Mouse (Mus musculus) heart, adult 18-20 months (tissue): ENCODE results near the gene Ccnl1. TPM values are rescaled to one million over a fixed set of nuclear protein-coding genes. Genes with fewer than 3 reads are reported as not detected.

Experiments
- DNase-seq, 2 experiments: peaks; one replicate each; pipeline ENCODE4 v3.0.0; 2021 to 2022; ENCODE audit warnings: mixed read lengths in 1 of 2
- long read RNA-seq, 2 experiments: library from polyadenylated mRNA; stranded (forward); transcript quantifications; one replicate each; pipeline ENCODE4 v2.0.0; 2021
- total RNA-seq, 2 experiments: library from RNA; stranded (reverse); gene quantifications; 2 replicates each; pipeline ENCODE4 v1.2.3; 2021

Gene Ccnl1
- total RNA-seq = 10 to 100 TPM; 14.7 to 20.8 TPM
- long read RNA-seq, experiment 1, partial matches to known transcripts = 0 of 5 reads
- long read RNA-seq, experiment 1, other reads (novel, unspliced or antisense) = 1 of 5 reads
- long read RNA-seq, experiment 2, partial matches to known transcripts = 1 of 2 reads
- long read RNA-seq, experiment 2, other reads (novel, unspliced or antisense) = 1 of 2 reads

- DNase-seq = peak; percentile 98
These were observed at the start of gene Ccnl1 for GRCm38 (mm10) chr3:65958102-65958839. Gene Ccnl1 (minus strand): TSS chr3:65958249.

GRCm38 (mm10) chr3:66004989-66005388 is 46.9 kb upstream of the Ccnl1 start:
- no peak for DNase-seq

GRCm38 (mm10) chr3:66004220-66004951 is 46.3 kb upstream of the Ccnl1 start:
- DNase-seq = no peak

- DNase-seq = no peak
These were observed 42.4 kb upstream of the Ccnl1 start for GRCm38 (mm10) chr3:66000400-66000799.

DNA sequence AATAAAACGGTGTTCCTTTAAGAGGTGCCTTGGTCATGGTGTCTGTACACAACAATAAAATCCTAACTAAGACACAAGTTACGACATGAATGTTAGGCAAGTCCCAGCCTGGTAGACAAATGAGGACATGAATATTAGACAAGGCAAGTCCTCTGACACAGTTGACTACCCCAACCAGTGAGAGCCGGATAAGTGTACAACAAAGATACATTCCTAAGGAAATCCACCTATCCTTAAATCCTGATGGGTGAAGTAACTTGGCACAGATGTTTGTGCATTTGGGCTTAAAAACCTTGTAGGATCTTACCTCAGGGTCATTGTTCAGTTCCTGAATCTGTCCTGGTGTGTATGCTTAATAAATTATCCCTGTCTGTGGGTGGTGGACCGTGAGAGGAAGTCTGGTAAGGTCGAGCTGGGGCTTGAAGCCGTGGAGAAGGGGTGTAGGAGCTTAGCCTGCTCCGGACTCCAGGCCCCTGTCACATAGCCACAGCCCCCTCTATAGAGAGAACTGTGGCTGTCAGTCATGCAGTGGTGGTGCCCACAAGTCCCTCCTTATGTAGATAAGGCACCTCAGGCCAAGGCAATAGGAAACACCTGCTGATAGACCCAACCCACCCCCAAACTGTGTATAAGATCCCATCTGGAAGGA is 39.4 kb upstream of the Ccnl1 start:
- no peak for DNase-seq

- peak in 1 of 2 experiments; percentile 16 for DNase-seq
These were observed 34.6 kb upstream of the Ccnl1 start for GRCm38 (mm10) chr3:65992395-65993340.

DNA sequence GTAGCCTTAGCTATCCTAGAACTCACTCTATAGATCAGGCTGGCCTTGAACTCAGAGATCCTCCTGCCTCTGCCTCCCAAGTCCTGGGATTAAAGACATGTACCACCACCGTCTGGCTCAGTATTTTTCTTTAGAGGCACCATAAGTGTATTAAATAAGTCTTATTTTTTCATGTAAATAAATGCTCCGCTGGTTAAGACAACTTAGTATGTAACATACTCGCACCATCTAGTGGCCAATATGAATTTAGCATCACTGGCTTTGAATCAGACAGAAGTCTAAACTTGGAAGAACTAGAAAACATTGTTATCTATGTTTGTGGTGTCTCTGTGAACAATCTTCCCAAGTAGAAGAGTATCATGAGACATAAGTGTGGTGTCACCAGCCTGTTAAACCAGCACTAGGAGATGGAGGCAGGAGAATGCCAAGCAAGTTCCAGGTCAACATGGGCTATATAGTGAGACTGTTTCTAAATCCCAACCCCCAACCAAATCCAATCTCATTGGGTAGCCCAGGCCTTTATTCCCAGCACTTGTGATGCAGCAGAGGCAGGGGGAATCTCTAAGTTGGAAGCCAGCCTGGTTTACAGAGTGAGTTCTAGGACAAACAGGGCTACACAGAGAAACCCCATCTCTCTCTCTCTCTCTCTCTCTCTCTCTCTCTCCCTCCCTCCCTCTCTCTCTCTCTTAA is 33.1 kb upstream of the Ccnl1 start:
- peak; percentile 53 to 77 for DNase-seq

DNA sequence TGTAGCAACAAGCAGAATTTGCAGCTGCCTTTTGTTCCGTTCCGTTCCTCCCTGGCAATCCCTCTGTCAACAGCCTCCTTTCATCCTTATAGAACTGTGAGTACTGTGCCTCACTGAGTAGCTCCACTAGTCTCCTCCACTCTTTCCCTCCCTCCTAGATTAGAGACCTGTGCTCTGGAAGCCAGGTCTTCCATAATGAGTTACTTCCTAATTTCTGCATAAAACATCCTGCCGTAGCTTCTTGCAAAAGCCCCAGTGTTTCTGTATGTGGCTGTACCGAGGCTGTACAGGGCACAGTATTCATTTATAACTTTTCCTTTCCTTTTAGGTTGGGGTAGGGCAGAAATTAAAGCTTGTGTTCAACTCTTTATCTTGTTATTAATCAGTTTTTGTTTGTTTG is 32.5 kb upstream of the Ccnl1 start:
- no peak for DNase-seq

DNA sequence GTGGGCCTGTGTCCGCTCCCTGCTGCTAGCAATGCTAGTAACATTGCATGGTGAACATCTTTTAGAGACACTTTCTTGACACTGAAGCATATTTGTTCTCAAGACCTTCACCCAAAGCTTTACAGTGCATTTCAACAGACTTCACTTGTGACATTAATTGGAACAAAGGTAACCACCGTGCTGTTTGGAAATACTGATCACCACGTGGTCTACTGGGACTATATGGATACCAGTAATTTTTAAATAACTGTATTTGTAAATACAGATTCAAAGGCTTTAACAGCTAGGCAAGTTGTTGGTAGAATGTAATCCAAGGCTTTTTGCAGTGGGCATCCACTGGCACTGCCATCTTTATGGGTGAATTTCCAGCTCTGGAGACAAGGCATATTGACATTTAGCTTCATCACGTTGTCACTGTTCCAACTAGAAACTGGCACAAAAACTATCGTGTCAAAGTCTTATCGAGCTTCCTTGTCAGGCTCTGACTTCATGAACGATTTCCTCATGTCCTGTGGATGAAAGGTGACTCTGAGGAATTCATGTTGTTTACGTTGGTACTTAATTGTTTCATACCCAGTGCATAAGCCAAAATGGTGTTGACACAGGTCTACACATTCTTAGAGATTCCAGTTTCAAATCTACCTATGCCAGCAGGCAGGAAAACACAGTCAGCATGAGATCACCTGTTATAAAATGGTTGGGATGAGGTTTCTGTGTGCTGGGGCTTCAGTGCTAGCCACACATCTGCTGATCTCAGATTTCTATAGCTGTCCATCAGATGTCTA is 30.9 kb upstream of the Ccnl1 start:
- DNase-seq = no peak

DNA sequence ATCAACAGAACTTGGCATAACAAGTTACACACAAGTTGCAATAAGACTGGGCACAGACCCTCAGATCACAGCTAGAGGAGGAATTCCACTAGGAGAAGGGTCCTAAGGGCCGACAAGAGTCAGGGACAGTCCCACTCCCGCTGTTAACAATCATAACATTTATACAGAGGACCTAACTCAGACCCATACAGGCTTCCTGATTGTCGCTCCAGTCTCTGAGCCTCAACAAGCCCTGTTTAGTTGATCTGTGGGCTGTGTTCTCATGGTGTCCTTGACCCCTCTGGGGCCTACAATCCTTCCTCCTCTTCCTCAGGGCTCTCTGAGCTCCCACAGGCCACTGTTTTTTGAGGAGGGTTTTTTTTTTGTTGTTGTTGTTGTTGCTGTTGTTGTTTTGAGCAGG is 18.2 kb upstream of the Ccnl1 start:
- DNase-seq = no peak

DNA sequence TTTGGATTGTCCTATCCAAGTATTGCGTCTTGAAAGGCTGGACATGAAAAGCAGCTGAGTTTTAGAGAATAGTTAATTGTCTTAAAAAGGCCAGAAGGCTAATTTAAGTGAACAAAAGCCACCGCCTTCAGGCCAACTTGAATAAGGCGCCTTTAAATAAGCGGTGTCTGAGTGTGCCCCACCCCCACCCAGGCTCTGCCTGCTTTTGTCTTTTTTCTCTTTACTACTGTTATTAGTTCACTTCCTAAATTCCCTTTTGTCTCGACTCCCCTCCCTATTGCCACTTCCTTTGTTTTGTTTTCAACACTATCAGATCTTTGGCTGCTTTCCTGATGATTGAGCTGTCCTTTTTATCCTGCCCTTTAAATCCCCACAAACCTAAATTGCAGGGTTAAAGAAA is 17.3 kb upstream of the Ccnl1 start:
- DNase-seq = peak; percentile 60 to 68

DNA sequence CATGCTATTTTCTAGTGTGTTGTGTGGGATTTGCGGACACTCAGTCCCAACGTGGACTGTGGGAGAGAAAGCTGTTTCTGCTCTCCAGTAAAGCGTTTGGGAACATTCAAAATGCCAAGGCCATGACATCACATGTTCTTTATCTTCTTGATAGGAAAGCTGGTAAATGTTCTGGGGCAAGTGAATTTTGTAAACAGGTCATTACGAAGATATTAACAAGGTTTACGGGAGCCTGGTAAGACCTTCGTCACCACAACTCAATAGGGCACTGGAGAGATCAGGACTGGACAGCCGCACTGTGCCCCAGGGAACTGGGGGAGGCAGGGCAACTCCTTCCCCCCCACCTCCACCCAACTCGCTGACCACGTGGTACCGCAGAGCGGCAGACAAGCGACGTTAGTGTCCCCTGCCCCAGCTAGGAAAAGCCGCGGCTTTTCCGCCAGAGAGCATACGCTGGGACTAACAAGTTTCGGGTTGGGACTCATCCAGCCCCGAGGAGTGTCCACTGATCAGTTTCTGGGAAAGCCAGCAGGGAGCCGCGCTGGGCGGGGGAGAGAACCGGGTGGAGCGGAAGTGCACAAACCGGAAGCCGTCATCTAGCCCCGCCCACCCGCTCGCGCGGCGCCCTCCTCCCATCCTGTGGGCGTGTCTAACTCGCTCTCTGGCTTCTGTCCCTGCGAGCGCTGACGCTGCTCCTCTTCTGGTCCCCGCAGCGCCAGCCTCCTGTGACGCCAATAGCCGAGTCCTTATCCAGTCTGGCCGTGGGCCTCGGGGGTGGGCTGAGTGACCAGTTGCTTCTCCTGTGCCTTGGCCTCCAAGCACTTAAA is 16.4 kb upstream of the Ccnl1 start:
- peak; percentile 99 for DNase-seq

- DNase-seq = no peak
These were observed 15.6 kb upstream of the Ccnl1 start for GRCm38 (mm10) chr3:65973501-65974231.

DNA sequence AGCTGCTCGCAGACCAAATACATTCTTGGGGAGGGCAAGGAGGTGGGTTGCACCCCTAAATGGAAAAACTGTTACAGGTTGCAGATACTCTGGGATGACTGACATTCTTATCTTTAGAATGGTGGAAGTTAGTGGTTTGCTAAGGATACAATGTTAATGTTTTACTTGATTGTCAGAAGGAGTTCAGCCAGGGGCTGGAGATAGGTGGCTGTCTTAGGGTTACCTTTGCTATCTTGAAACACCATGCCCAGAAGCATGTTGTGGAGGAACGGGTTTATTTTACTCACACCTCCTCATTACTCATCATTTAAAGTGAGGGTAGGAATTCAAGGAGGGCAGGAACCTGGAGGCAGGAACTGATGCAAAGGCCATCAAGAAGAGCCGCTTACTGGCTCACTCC is 11.1 kb upstream of the Ccnl1 start:
- no peak for DNase-seq

DNA sequence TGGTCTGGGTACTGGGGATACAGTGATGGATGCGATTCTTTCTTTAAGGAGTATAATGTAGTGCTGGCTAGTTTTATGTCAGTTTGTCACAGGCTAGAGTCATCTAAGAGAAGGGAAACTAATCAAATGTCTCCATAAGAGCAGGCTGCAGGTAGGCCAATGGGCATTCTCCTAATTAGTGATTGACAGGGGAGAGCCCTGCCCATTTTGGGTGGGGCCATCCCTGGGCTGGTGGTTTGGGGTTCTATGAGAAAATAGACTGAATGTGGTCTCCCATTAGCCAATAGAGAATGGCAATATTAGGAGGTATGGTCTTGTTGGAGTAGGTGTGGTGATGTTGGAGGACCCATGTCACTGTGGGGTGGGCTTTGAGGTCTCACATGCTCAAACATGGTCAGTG is 8.3 kb upstream of the Ccnl1 start:
- no peak for DNase-seq

GRCm38 (mm10) chr3:65962270-65962930 is 4.4 kb upstream of the Ccnl1 start:
- no peak for DNase-seq

DNA sequence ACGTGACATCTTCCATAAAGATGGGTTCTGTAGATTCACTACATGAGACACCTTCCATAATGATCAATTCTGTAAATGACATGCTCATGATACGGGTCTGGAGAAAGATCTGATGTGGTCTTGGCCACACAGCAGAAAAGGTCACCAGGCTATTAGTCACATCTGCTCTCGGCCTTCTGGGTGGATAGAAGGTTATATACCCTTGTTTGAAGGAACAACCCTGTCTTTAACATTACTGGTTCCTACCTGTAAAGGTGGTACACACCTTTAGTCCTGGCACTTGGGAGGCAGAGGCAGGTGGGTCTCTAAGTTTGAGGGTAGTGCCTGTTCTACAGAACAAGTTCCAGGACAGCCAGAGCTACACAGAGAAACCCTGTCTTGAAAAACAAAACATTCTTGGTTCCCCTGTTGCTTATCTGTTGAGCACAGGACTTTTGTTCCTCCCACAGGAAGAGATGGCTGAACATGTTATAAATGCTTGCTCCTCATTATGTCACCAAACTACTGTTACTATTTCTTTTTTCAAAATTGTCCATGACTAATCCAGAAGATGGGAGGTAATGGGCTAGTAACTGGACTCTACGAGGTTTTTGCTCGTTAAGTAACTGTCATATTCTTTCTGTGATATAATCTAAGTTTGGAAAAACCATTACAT is 2.4 kb upstream of the Ccnl1 start:
- DNase-seq = no peak
